Mouse (Mus musculus) bone marrow macrophage, adult 2 months (primary cell): Measurements from ENCODE around the gene Cab39. TPM values are rescaled to one million over a fixed set of nuclear protein-coding genes. Genes with fewer than 3 reads are reported as not detected.
"Not testable (repeated sequence)": the region's sequence is repeated elsewhere in the genome, so short reads cannot be mapped to it uniquely, and the experiment has no call there.

ENCODE experiments used
- H3K27ac ChIP-seq: 2 replicates; pipeline ENCODE4 v1.5.1; 2012; ENCODE audit warnings: low read depth, low read length; ENCODE audit not compliant: insufficient read depth
- H3K4me1 ChIP-seq: 2 replicates; pipeline ENCODE4 v1.6.1; 2012; ENCODE audit warnings: low read length; ENCODE audit not compliant: control insufficient read depth, insufficient read depth
- H3K4me3 ChIP-seq: 2 replicates; pipeline ENCODE4 v1.5.1; 2012; ENCODE audit warnings: mild to moderate bottlenecking, low read length, moderate library complexity; ENCODE audit not compliant: insufficient read depth
- CTCF ChIP-seq: IDR thresholded peaks from 2 replicates; pipeline ENCODE4 v1.5.1; 2012; ENCODE audit warnings: low read depth, mild to moderate bottlenecking, low read length, moderate library complexity
- POLR2A ChIP-seq: IDR thresholded peaks from 2 replicates; pipeline ENCODE4 v1.6.1; 2012; ENCODE audit warnings: mild to moderate bottlenecking, low read depth, low read length, borderline replicate concordance
- polyA plus RNA-seq: library from polyadenylated mRNA; stranded (reverse); fragments of >200 nt; gene quantifications from 2 replicates; pipeline ENCODE4 v1.2.4, GENCODE M21; 2012; ENCODE audit not compliant: missing spikeins, insufficient read depth, insufficient read length

Cab39 gene
- polyA plus RNA-seq, 1 experiment: 119 TPM

- TF ChIP-seq CTCF (no peak), POLR2A (no peak)
- H3K27ac ChIP-seq: peak overlapping the region; percentile 39
- H3K4me1 ChIP-seq: peaks cover 47% of the 10 kb centered on the region
- H3K4me3 ChIP-seq: no peak overlapping the region
Measured at GRCm38 (mm10) chr1:85779428-85780180, 13.6 kb upstream of the Cab39 start.

- H3K27ac ChIP-seq: no peak overlapping the region
- H3K4me3 ChIP-seq: no peak overlapping the region
- peaks cover 6% of the 10 kb centered on the region for H3K4me1 ChIP-seq
- TF ChIP-seq POLR2A: no peak
- no peak for TF ChIP-seq CTCF
Measured at GRCm38 (mm10) chr1:85790565-85790964, 2.7 kb upstream of the Cab39 start.

- Histone ChIP-seq H3K4me3 (no peak overlapping the region), H3K27ac (no peak overlapping the region), H3K4me1 (peaks cover 11% of the 10 kb centered on the region)
- no peak for TF ChIP-seq CTCF
- no peak for TF ChIP-seq POLR2A
Measured at GRCm38 (mm10) chr1:85791476-85791875, 1.8 kb upstream of the Cab39 start.

- Histone ChIP-seq H3K27ac (peak overlapping the region; percentile 70), H3K4me3 (peak overlapping the region; percentile 85), H3K4me1 (peaks cover 26% of the 10 kb centered on the region)
- TF ChIP-seq POLR2A (no peak), CTCF (no peak)
Measured at GRCm38 (mm10) chr1:85794106-85794771, 998 bp downstream of the Cab39 start.

GRCm38 (mm10) chr1:85795196-85795595 is 2.0 kb downstream of the Cab39 start:
- Histone ChIP-seq H3K27ac (no peak overlapping the region), H3K4me3 (peak overlapping the region; percentile 42), H3K4me1 (peaks cover 31% of the 10 kb centered on the region)
- TF ChIP-seq POLR2A: no peak
- no peak for TF ChIP-seq CTCF

- no peak overlapping the region for H3K4me3 ChIP-seq
- no peak overlapping the region for H3K27ac ChIP-seq
- peaks cover 30% of the 10 kb centered on the region for H3K4me1 ChIP-seq
- TF ChIP-seq CTCF (no peak), POLR2A (no peak)
Measured at GRCm38 (mm10) chr1:85799776-85800175, 6.5 kb downstream of the Cab39 start.

GRCm38 (mm10) chr1:85802517-85802916 is 9.3 kb downstream of the Cab39 start:
- no peak for TF ChIP-seq POLR2A
- no peak for TF ChIP-seq CTCF
- H3K4me1 ChIP-seq: peaks cover 24% of the 10 kb centered on the region
- H3K27ac ChIP-seq: no peak overlapping the region
- no peak overlapping the region for H3K4me3 ChIP-seq

- H3K4me3 ChIP-seq: no peak overlapping the region
- H3K27ac ChIP-seq: no peak overlapping the region
- TF ChIP-seq CTCF (no peak), POLR2A (no peak)
- peaks cover 26% of the 10 kb centered on the region for H3K4me1 ChIP-seq
Measured at GRCm38 (mm10) chr1:85804551-85804950, 11.3 kb downstream of the Cab39 start.

- H3K4me1 ChIP-seq: peaks cover 53% of the 10 kb centered on the region
- TF ChIP-seq POLR2A (no peak), CTCF (no peak)
- H3K4me3 ChIP-seq: peak overlapping the region; percentile 10; the same call in 1 of the 2 replicates
- H3K27ac ChIP-seq: peak overlapping the region; percentile 87
Measured at GRCm38 (mm10) chr1:85809256-85809655, 16.0 kb downstream of the Cab39 start.

- H3K27ac ChIP-seq: 0 out of 2 replicates have a peak overlapping the region, but pooled peaks have one; percentile 1
- peaks cover 62% of the 10 kb centered on the region for H3K4me1 ChIP-seq
- no peak for TF ChIP-seq POLR2A
- no peak for TF ChIP-seq CTCF
- H3K4me3 ChIP-seq: no peak overlapping the region
Measured at GRCm38 (mm10) chr1:85810343-85810742, 17.1 kb downstream of the Cab39 start.

- TF ChIP-seq POLR2A: no peak
- Histone ChIP-seq H3K27ac (no peak overlapping the region), H3K4me1 (peaks cover 62% of the 10 kb centered on the region), H3K4me3 (no peak overlapping the region)
Measured at GRCm38 (mm10) chr1:85810787-85811186, 17.5 kb downstream of the Cab39 start.

GRCm38 (mm10) chr1:85814213-85814612 is 21.0 kb downstream of the Cab39 start:
- peaks cover 52% of the 10 kb centered on the region for H3K4me1 ChIP-seq
- not testable (repeated sequence) for H3K27ac ChIP-seq, H3K4me3 ChIP-seq
